32 mouse cellular contexts compared by ENCODE assay signal in genomic region chr19:30950610-30951009, GRCm38 (mm10).
"Had no signal": no experiment of that assay in that cellular context is flagged by ENCODE, and none has a peak within 500 bp of the region (broad histone marks: within the 10 kb centered on the region; RNA-seq: fewer than 3 reads in every experiment).

No protein-coding gene starts in this region.

- H3K4me1 ChIP-seq: limb, embryonic 15.5 days; liver, embryonic 12.5 days; liver, embryonic 13.5 days; liver, embryonic 15.5 days; lung, embryonic 15.5 days; megakaryocyte, embryonic 14.5 days; midbrain, embryonic 12.5 days; midbrain, embryonic 13.5 days; midbrain, embryonic 15.5 days had no signal

- H3K4me2 ChIP-seq: limb, embryonic 12.5 days; limb, embryonic 13.5 days; limb, embryonic 15.5 days; liver, embryonic 11.5 days; liver, embryonic 12.5 days; liver, embryonic 13.5 days; liver, embryonic 15.5 days; lung, embryonic 14.5 days; lung, embryonic 15.5 days; midbrain, embryonic 11.5 days; midbrain, embryonic 12.5 days; midbrain, embryonic 13.5 days; midbrain, embryonic 15.5 days had no signal

- DNase-seq: left cerebral cortex, postnatal 4 days; liver; liver, embryonic 13.5 days; liver, postnatal 0 days; lung, adult 18-20 months; lung, adult 2 months; lung, embryonic 14.5 days; lung, postnatal 10 days; lung, postnatal 14 days; lung, postnatal 36 days; lung, postnatal 4 days; midbrain, embryonic 14.5 days had no signal

- H3K27me3 ChIP-seq: limb, embryonic 12.5 days; limb, embryonic 13.5 days; limb, embryonic 15.5 days; liver, embryonic 12.5 days; liver, embryonic 13.5 days; liver, embryonic 15.5 days; lung, embryonic 15.5 days; megakaryocyte, embryonic 14.5 days; midbrain, embryonic 12.5 days; midbrain, embryonic 13.5 days; midbrain, embryonic 15.5 days had no signal

- ATAC-seq: liver, embryonic 12.5 days; liver, postnatal 0 days; lung, postnatal 0 days; midbrain, embryonic 13.5 days; midbrain, embryonic 15.5 days; midbrain, embryonic 16.5 days had no signal

- H3K4me3 ChIP-seq: left cerebral cortex, adult 2 months; limb, embryonic 10.5 days; limb, embryonic 12.5 days; limb, embryonic 13.5 days; limb, embryonic 15.5 days; liver, embryonic 12.5 days; liver, embryonic 13.5 days; liver, embryonic 15.5 days; lung, embryonic 15.5 days; megakaryocyte, embryonic 14.5 days; midbrain, embryonic 10.5 days; midbrain, embryonic 12.5 days; midbrain, embryonic 13.5 days; midbrain, embryonic 15.5 days; myocyte had no signal

- H3K9ac ChIP-seq: limb, embryonic 12.5 days; limb, embryonic 13.5 days; limb, embryonic 15.5 days; liver, embryonic 12.5 days; liver, embryonic 13.5 days; liver, embryonic 14.5 days; liver, embryonic 15.5 days; liver, postnatal 0 days; lung, embryonic 14.5 days; lung, embryonic 15.5 days; midbrain, embryonic 12.5 days; midbrain, embryonic 13.5 days; midbrain, embryonic 15.5 days had no signal

- H3K36me3 ChIP-seq: limb, embryonic 10.5 days; limb, embryonic 12.5 days; limb, embryonic 13.5 days; limb, embryonic 15.5 days; liver, embryonic 12.5 days; liver, embryonic 13.5 days; liver, embryonic 15.5 days; lung, embryonic 15.5 days; midbrain, embryonic 10.5 days; midbrain, embryonic 12.5 days; midbrain, embryonic 13.5 days; midbrain, embryonic 15.5 days had no signal

- H3K9me3 ChIP-seq: limb, embryonic 10.5 days; limb, embryonic 12.5 days; limb, embryonic 13.5 days; limb, embryonic 15.5 days; liver, embryonic 12.5 days; liver, embryonic 13.5 days; liver, embryonic 15.5 days; lung, embryonic 15.5 days; megakaryocyte, embryonic 14.5 days; midbrain, embryonic 10.5 days; midbrain, embryonic 12.5 days; midbrain, embryonic 13.5 days; midbrain, embryonic 15.5 days had no signal

- H3K27ac ChIP-seq: left cerebral cortex, adult 2 months; limb, embryonic 10.5 days; limb, embryonic 12.5 days; limb, embryonic 13.5 days; limb, embryonic 15.5 days; liver, embryonic 12.5 days; liver, embryonic 13.5 days; liver, embryonic 14.5 days; liver, embryonic 15.5 days; lung, embryonic 15.5 days; macrophage; midbrain, embryonic 10.5 days; midbrain, embryonic 12.5 days; midbrain, embryonic 13.5 days; midbrain, embryonic 15.5 days had no signal
